Mouse (Mus musculus) lung, embryonic 16.5 days (tissue): ENCODE measurements at regions not wholly inside any gene's neighbourhood (a gene's known extent, or its start where the extent isn't known, plus 50 kb on each side); places are given as distances from the start of the nearest gene placed in this dataset.

Experiments used
- ATAC-seq: fragments of 200-750 bp; cut with Nextera tagmentation; 2 replicates; pipeline ENCODE4 v1.8.0; 2017; ENCODE audit warnings: low read depth, mild to moderate bottlenecking, moderate library complexity
- H3K27ac ChIP-seq: fragments of 300-500 bp; sonication (generic); 2 replicates; pipeline ENCODE4 v1.5.1; 2014; ENCODE audit warnings: mild to moderate bottlenecking, control low read depth, low read length
- H3K27me3 ChIP-seq: fragments of 300-500 bp; sonication (generic); 2 replicates; pipeline ENCODE4 v1.6.1; 2014; ENCODE audit warnings: low read depth, low read length, mixed read lengths; ENCODE audit not compliant: control insufficient read depth, insufficient read depth
- H3K36me3 ChIP-seq: fragments of 300-500 bp; sonication (generic); 2 replicates; pipeline ENCODE4 v1.6.1; 2014; ENCODE audit warnings: low read length; ENCODE audit not compliant: control insufficient read depth, insufficient read depth
- H3K4me1 ChIP-seq: fragments of 300-500 bp; sonication (generic); replicated peaks from 2 replicates; pipeline ENCODE4 v1.6.1; 2014; ENCODE audit warnings: low read length, mixed read lengths; ENCODE audit not compliant: control insufficient read depth, insufficient read depth
- H3K4me2 ChIP-seq: fragments of 300-500 bp; sonication (generic); 2 replicates; pipeline ENCODE4 v1.6.1; 2014; ENCODE audit warnings: low read depth, low read length, control low read depth
- H3K4me3 ChIP-seq: fragments of 300-500 bp; sonication (generic); 2 replicates; pipeline ENCODE4 v1.5.1; 2014; ENCODE audit warnings: mild to moderate bottlenecking, low read length, control low read depth
- H3K9ac ChIP-seq: fragments of 300-500 bp; sonication (generic); 2 replicates; pipeline ENCODE4 v1.6.1; 2014; ENCODE audit warnings: low read length, control low read depth
- H3K9me3 ChIP-seq: fragments of 300-500 bp; sonication (generic); 2 replicates; pipeline ENCODE4 v1.6.1; 2016; ENCODE audit warnings: low read length; ENCODE audit not compliant: control insufficient read depth
- WGBS: fragments of 180-500 bp; shearing (Covaris S2); extraction: QIAGEN DNeasy Blood & Tissue Kit; methylation state at CpG from one replicate; pipeline ENCODE4 v1.1.7; 2014; 5-methylcytosine and 5-hydroxymethylcytosine counted together

DNA sequence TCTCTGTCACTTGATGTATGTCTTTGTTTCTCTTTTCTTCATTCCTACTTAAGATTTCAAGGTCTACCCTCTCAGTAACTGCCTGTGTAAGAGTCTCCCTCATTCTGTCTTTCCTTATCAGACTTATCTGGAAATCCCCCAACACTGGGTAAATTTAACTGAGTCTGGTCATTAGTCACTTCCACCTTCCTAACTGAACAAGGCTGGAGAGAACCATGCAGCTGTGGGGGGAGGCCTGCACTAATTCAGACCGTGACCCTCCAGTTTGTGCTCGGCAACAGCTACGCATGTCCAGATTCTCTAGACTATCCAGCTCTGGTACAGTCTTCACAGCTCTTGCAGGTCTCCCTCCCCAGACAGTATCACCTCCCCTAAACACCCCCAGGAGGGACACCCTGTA is 103.3 kb downstream of the Prox1 start:
- H3K9ac ChIP-seq = no peak overlapping the region
- WGBS = 42% methylated on average over 3 of the region's 3 CpGs

DNA sequence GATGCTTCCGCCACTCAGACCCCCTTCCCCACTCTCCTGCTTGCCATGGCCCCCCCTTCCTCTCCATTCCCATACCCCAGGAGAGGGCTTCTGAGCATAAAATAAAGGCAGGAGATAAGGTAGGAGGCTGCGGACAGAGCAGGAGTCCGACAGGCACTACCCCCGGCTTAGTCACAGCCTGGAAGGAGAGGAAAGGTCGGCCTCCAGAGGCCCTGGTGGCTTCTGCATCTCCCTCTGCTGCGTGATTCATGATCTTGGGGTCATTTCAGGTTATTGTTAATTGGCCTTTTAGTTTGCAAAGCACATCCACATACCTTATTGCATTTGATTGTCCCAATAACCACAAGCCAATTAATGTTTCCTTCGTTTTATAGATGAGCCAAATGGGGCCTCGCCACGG is 104.1 kb downstream of the Prox1 start:
- no peaks in the 10 kb centered on the region for H3K9me3 ChIP-seq
- H3K27ac ChIP-seq = no peak overlapping the region
- H3K4me2 ChIP-seq = no peak overlapping the region
- no peak for ATAC-seq
- WGBS = 58% methylated on average over 9 of the region's 9 CpGs
- H3K36me3 ChIP-seq = no peaks in the 10 kb centered on the region
- no peaks in the 10 kb centered on the region for H3K4me1 ChIP-seq
- H3K27me3 ChIP-seq = no peaks in the 10 kb centered on the region
- H3K9ac ChIP-seq = no peak overlapping the region
- H3K4me3 ChIP-seq = no peak overlapping the region

More for the DNA sequence above, 103.3 kb downstream of the Prox1 start:
- no peak for ATAC-seq
- H3K27me3 ChIP-seq = no peaks in the 10 kb centered on the region
- H3K4me1 ChIP-seq = no peaks in the 10 kb centered on the region
- H3K4me2 ChIP-seq = no peak overlapping the region
- no peak overlapping the region for H3K4me3 ChIP-seq
- H3K36me3 ChIP-seq = no peaks in the 10 kb centered on the region
- H3K27ac ChIP-seq = no peak overlapping the region
- H3K9me3 ChIP-seq = no peaks in the 10 kb centered on the region

GRCm38 (mm10) chr1:190061560-190062295 is 108.8 kb downstream of the Prox1 start:
- Histone ChIP-seq H3K4me3 (no peak overlapping the region), H3K27ac (no peak overlapping the region), H3K9me3 (no peaks in the 10 kb centered on the region), H3K4me1 (no peaks in the 10 kb centered on the region), H3K27me3 (no peaks in the 10 kb centered on the region), H3K9ac (no peak overlapping the region), H3K36me3 (no peaks in the 10 kb centered on the region), H3K4me2 (no peak overlapping the region)
- ATAC-seq = no peak
- 38% methylated on average over 9 of the region's 9 CpGs for WGBS

GRCm38 (mm10) chr1:190059025-190059424 is 111.5 kb downstream of the Prox1 start:
- no peak for ATAC-seq
- no peak overlapping the region for H3K27ac ChIP-seq
- no peak overlapping the region for H3K9ac ChIP-seq
- no peaks in the 10 kb centered on the region for H3K36me3 ChIP-seq
- H3K27me3 ChIP-seq = no peaks in the 10 kb centered on the region
- WGBS = 26% methylated on average over 3 of the region's 3 CpGs
- no peak overlapping the region for H3K4me3 ChIP-seq
- H3K4me1 ChIP-seq = no peaks in the 10 kb centered on the region
- no peak overlapping the region for H3K4me2 ChIP-seq
- no peaks in the 10 kb centered on the region for H3K9me3 ChIP-seq

GRCm38 (mm10) chr1:190056931-190057330 is 113.6 kb downstream of the Prox1 start:
- WGBS = 64% methylated on average over 2 of the region's 2 CpGs
- no peak overlapping the region for H3K27ac ChIP-seq
- no peak overlapping the region for H3K4me3 ChIP-seq
- no peak overlapping the region for H3K9ac ChIP-seq
- H3K36me3 ChIP-seq = no peaks in the 10 kb centered on the region
- no peaks in the 10 kb centered on the region for H3K27me3 ChIP-seq
- H3K4me2 ChIP-seq = no peak overlapping the region
- no peaks in the 10 kb centered on the region for H3K4me1 ChIP-seq
- H3K9me3 ChIP-seq = no peaks in the 10 kb centered on the region
- no peak for ATAC-seq

GRCm38 (mm10) chr1:190051903-190052302 is 118.6 kb downstream of the Prox1 start:
- Histone ChIP-seq H3K36me3 (no peaks in the 10 kb centered on the region), H3K9ac (no peak overlapping the region), H3K27ac (no peak overlapping the region), H3K4me3 (no peak overlapping the region), H3K4me2 (no peak overlapping the region), H3K4me1 (no peaks in the 10 kb centered on the region), H3K9me3 (peaks cover 4% of the 10 kb centered on the region; the same call in 1 of the 2 replicates), H3K27me3 (no peaks in the 10 kb centered on the region)
- 91% methylated on average over 2 of the region's 2 CpGs for WGBS
- no peak for ATAC-seq

GRCm38 (mm10) chr1:190048521-190049170 is 121.9 kb downstream of the Prox1 start:
- Histone ChIP-seq H3K9ac (no peak overlapping the region), H3K9me3 (peaks cover 4% of the 10 kb centered on the region; the same call in 1 of the 2 replicates), H3K27ac (no peak overlapping the region), H3K27me3 (no peaks in the 10 kb centered on the region), H3K4me2 (no peak overlapping the region), H3K4me1 (no peaks in the 10 kb centered on the region), H3K4me3 (no peak overlapping the region), H3K36me3 (no peaks in the 10 kb centered on the region)
- ATAC-seq = no peak
- WGBS = 59% methylated on average over 2 of the region's 2 CpGs

DNA sequence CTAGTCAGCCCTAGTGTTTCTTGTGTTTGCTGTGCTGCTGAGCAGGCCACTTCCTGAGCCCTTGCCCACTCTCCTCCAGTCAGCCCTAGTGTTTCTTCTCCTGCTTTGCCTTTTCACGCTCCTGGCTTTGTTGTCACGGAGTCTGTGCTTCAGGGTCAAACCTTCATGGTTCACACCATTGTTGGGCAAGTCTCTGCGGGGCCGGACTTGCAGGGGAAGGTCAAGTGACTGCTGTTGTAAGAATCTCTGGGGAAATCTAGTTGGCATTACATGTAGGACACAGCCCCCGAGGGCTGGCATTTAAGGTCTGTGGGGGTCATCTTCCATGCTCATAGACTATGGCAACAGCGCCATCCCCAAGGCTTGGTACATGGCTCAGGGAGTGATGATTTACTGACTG is 123.3 kb downstream of the Prox1 start:
- Histone ChIP-seq H3K27me3 (no peaks in the 10 kb centered on the region), H3K9ac (no peak overlapping the region), H3K4me1 (no peaks in the 10 kb centered on the region), H3K9me3 (peaks cover 4% of the 10 kb centered on the region; the same call in 1 of the 2 replicates), H3K4me2 (no peak overlapping the region), H3K4me3 (no peak overlapping the region), H3K36me3 (no peaks in the 10 kb centered on the region), H3K27ac (no peak overlapping the region)
- 78% methylated on average over 6 of the region's 6 CpGs for WGBS
- no peak for ATAC-seq

DNA sequence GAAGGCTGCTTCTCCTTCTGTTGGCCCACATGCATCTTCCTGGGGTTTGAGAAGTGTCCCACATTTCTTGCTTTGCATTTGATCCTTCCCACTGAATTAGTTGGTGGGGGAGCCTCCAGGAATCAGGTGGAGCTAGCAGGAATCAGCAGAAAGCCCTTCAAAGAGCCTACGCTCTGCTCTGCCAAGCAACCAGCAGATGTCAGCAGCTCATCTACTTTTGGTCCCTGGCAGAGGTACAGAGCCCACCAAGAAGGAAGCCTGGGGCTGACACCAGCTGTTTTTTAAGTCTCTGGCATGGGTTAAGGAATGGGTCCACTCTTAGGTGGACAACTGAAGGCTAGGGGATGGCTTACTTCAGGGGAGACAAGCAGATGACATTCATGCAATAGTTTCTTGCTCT is 123.6 kb upstream of the Smyd2 start:
- WGBS = 14% methylated on average over 1 of the region's 1 CpGs
- ATAC-seq = 0 out of 2 replicates have a peak, but pooled peaks have one; percentile 31
- no peaks in the 10 kb centered on the region for H3K36me3 ChIP-seq

More for the DNA sequence above, 123.6 kb upstream of the Smyd2 start:
- no peaks in the 10 kb centered on the region for H3K27me3 ChIP-seq
- H3K4me3 ChIP-seq = no peak overlapping the region
- no peaks in the 10 kb centered on the region for H3K4me1 ChIP-seq
- peaks cover 4% of the 10 kb centered on the region; the same call in 1 of the 2 replicates for H3K9me3 ChIP-seq
- no peak overlapping the region for H3K27ac ChIP-seq
- no peak overlapping the region for H3K9ac ChIP-seq
- H3K4me2 ChIP-seq = no peak overlapping the region
